Mouse (Mus musculus) thymus, adult 2 months (tissue): ENCODE data around the gene Uhrf2.

Source experiments
- CTCF ChIP-seq: fragments of 200-500 bp; IDR thresholded peaks from 2 replicates; pipeline ENCODE4 v1.5.1; 2012; ENCODE audit warnings: mild to moderate bottlenecking, control low read depth, low read length, moderate library complexity, borderline replicate concordance; ENCODE audit not compliant: control insufficient read depth, poor library complexity, insufficient read depth; ENCODE audit errors: extremely low read depth
- POLR2A ChIP-seq: fragments of 200-500 bp; IDR thresholded peaks from 2 replicates; pipeline ENCODE4 v1.6.1; 2012; ENCODE audit warnings: mild to moderate bottlenecking, low read length, control low read depth, moderate library complexity; ENCODE audit not compliant: control insufficient read depth, poor library complexity, insufficient read depth; ENCODE audit errors: extremely low read depth

GRCm38 (mm10) chr19:30065797-30066196 lies 35.5 kb downstream of the Uhrf2 start:
- TF ChIP-seq POLR2A (no peak), CTCF (no peak)
